Mouse (Mus musculus): ENCODE measurements around the gene Fsip1. TPM values are rescaled to one million over a fixed set of nuclear protein-coding genes. Genes with fewer than 3 reads are reported as not detected.
A peak's percentile ranks its signal among the peaks of the same experiment; 100 is the strongest.

The Fsip1 gene
- total RNA-seq, 2 experiments from 2014 or later = not detected

DNA sequence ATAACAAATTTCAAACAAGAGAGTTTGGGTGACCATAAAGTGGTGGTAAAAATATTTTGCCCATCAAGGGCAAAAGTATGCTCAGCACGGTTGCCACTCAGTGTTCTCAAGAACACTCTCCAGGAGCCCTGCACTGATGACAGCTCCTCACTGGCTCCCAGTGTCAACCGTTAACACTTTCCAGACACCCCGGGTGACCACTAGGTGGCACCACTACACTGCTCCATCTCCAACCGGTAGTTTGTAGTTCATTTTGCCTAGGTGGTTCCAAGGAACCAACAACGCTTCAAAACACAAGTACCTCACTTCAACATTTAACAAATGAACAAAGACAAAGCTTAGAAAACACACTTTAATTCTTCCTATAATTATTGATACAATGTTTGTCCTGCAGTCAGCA is 56.9 kb downstream of the Fsip1 start:
- peak; percentile 76 for DNase-seq
- Histone ChIP-seq H3K4me3 (no peak overlapping the region), H3K27ac (no peak overlapping the region)
- intact Hi-C loops (cut with DNase I) = loop anchor here (1.0 kb wide), 1 partner anchor 41 kb away; no protein-coding TSS in a partner anchor
- TF ChIP-seq CTCF (IDR thresholded peaks at IDR 0.05) = peak; percentile 98

DNA sequence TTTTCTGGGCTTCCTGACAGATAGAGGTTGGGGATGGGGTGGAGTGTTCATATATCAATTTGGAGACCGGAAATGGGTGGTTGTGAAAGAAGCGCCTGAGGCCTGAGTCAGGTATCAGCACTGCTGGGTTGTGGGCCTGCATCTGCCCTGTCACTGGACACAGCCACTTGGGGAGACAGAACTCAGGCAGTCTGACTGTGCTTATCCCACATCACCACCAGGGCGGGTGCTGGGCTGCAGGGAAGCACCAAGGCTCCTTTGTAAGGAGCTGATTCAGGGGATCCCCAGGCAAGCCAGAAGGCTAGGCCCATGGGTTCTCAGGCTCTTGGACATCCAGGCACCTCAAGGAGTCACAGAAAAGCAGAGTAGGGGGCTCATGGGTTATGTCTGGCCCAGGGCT is 59.8 kb downstream of the Fsip1 start:
- intact Hi-C loops (cut with DNase I) = no loop called here
- Histone ChIP-seq H3K27ac (no peak overlapping the region), H3K4me3 (no peak overlapping the region)
- TF ChIP-seq CTCF (IDR thresholded peaks at IDR 0.05) = no peak
- DNase-seq = no peak

DNA sequence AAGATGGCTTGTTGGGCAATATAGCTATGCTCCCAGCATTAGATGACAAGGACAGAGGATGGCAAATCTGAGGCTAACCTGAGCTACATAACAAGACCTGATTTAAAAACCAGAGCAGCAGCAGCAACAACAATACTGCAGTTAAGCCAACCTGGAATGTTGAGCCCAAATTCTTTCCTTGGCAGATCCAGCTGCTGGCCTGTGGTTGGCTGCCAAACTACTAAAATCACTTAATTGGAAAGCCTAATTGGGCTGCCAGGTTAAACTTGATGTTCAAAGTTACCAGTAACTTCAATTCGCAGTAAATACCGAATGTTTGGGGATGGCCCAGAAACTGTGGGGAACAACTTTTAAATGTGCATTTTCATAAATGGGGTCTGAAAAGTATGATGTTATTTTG is 74.6 kb downstream of the Fsip1 start:
- intact Hi-C loops (cut with DNase I) = no loop called here
- no peak for DNase-seq
- no peak overlapping the region for H3K27ac ChIP-seq
- no peak for TF ChIP-seq CTCF (IDR thresholded peaks at IDR 0.05)
- no peak overlapping the region for H3K4me3 ChIP-seq

DNA sequence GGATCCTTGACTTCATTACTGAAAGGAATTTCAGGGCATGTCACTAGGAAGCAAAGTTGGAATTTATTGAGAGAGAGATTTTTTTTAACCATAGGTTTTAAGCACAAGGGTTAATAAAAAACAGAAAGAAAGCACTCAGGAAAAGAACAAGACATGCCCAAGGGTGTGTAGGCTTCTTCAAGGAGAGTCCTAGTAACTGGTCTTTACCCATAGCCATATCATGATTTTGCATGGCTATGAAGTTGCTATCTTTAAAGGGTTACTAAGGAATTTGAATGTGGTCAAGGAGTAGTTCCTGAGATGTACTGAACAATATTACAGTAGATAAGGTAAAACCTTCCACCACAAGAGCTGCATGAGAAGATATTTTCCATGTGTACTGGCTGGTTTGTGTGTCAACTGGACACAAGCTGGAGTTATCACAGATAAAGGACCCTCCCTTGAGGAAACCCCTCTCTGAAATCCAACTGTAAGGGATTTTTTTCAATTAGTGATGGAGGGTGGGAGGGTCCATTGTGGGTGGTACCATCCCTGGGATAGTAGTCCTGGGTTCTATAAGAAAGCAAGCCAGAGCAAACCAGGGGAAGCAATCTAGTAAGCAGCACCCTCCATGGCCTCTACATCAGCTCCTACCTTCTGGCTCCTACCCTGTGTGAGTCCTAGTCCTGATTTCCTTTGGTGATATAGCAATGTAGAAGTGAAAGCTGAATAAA is 76.7 kb downstream of the Fsip1 start:
- no peak for TF ChIP-seq CTCF (IDR thresholded peaks at IDR 0.05)
- no peak for DNase-seq
- H3K27ac ChIP-seq = peak overlapping the region; percentile 38; the same call in 1 of the 2 replicates
- intact Hi-C loops (cut with DNase I) = no loop called here
- peak overlapping the region; percentile 53 for H3K4me3 ChIP-seq

DNA sequence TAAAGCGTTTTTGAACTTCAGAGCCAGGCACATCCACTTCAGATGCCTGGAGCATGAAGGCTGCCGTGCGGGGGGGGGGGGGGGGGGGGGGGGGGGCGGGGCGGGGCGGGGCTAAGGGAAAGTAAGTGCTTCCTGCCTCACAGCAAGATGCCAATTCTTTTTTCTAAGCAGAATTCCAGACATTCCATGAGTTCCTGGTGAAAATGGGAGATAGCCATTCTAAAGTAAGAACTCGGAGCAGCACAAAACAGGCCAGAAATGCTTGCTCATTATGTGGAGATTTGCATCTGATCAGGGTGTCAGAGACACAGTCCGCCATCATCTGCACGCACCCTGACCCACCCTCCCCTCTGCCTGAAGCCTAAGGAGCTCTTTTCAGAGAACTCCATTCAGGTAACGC is 77.3 kb downstream of the Fsip1 start:
- Histone ChIP-seq H3K27ac (peak overlapping the region; percentile 38; the same call in 1 of the 2 replicates), H3K4me3 (peak overlapping the region; percentile 53)
- intact Hi-C loops (cut with DNase I) = no loop called here
- no peak for TF ChIP-seq CTCF (IDR thresholded peaks at IDR 0.05)
- no peak for DNase-seq

DNA sequence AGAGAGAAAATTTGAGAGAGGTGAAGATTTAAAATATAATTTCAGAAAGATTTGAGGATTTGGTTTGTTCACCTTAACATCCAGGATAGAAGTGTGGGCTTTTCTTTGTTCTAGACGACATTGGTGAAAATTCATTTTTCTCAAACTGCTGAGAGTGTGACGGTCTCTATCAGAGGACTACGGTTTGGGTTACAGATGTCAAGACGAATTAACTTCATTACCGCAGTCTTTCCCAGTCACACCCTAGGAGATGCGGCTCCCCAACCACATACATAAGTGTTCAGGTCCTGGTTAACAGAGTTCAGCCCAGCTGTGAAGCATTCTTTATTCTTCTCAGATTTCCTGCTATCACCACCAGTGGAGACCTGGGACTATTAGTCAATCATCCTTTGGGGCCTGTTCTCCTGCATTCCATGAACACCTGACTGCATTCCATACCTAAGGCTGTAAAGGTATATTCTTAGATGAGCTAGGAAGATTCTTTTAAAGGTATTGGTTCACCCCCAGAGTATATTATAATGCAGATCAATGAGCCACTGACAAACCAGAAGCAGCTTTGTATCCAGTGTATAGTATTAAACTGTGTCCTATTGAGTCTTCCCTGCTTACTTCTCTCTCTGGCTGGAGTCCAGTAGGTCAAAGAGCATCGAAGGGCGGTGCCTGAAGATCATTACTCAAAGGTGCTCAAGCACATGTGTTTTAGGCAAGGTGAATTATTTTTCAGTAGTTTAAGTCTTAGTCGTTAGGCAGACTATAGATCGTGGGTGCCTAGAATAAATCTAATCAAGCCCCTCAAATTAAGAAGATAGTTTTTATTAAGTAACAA is 82.0 kb downstream of the Fsip1 start:
- TF ChIP-seq CTCF (IDR thresholded peaks at IDR 0.05) = no peak
- no peak for DNase-seq
- H3K4me3 ChIP-seq = no peak overlapping the region

DNA sequence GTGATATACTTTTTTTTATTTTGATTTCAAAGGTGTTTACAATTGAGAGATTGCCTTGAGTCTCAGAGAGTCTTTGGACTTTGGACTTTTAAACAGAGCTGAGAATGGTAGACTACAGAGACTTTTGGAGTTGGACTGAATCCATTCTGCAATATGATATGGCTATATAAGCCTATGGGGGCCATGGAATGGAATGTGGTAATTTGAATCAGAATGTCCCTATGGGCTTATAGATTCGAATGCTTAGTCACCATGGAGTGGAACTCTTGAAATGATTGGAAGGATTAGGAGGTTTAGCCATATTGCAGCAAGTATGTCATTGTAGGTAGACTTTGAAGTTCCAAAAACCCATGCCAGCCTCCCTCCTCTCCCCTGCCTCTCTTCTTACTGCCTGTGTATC is 88.5 kb downstream of the Fsip1 start:
- no peak overlapping the region for H3K27ac ChIP-seq
- no peak overlapping the region for H3K4me3 ChIP-seq
- intact Hi-C loops (cut with DNase I) = no loop called here
- no peak for TF ChIP-seq CTCF (IDR thresholded peaks at IDR 0.05)
- DNase-seq = no peak

More for the DNA sequence above, 82.0 kb downstream of the Fsip1 start:
- H3K27ac ChIP-seq = no peak overlapping the region
- intact Hi-C loops (cut with DNase I) = no loop called here

DNA sequence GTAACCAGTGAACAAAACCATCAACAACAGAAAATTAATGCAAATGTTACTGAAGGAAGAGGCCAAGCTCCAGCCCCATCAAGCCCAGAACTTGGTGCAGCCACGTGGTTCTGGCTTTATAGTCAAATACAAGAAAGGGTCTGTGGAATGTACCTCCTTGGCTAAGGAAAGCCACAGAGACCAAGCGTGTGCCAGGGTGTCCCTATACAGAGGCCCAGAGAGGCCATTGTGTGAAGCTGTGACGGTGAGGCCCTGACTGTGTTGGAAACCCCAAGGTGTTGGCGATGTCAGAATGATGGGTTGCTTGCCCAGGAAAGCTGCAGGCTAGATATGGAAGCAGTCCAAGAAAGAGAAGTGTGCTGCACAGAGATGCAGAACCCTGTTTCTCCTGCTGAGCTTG is 89.0 kb downstream of the Fsip1 start:
- no peak for TF ChIP-seq CTCF (IDR thresholded peaks at IDR 0.05)
- no peak for DNase-seq
- intact Hi-C loops (cut with DNase I) = no loop called here
- Histone ChIP-seq H3K4me3 (no peak overlapping the region), H3K27ac (no peak overlapping the region)

DNA sequence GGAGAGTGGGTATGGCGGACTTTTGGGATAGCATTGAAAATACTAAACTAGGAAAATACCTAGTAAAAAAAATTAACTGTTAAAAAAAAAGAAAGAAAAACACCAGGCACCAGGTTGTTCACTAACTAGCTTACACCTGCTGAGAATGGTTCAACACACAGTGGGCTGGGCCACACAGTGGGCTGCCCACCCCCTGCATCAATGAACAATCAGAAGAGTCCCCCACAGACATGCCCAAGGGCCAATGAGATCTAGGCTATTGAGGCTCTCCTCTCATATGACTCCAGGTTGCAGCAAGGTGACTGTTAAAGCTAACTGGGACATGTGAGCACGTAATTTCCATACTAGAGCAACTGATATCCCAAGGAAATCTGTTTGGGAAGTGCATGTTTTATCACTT is 91.1 kb downstream of the Fsip1 start:
- no peak for TF ChIP-seq CTCF (IDR thresholded peaks at IDR 0.05)
- no peak for DNase-seq
- intact Hi-C loops (cut with DNase I) = no loop called here
- no peak overlapping the region for H3K27ac ChIP-seq
- no peak overlapping the region for H3K4me3 ChIP-seq

DNA sequence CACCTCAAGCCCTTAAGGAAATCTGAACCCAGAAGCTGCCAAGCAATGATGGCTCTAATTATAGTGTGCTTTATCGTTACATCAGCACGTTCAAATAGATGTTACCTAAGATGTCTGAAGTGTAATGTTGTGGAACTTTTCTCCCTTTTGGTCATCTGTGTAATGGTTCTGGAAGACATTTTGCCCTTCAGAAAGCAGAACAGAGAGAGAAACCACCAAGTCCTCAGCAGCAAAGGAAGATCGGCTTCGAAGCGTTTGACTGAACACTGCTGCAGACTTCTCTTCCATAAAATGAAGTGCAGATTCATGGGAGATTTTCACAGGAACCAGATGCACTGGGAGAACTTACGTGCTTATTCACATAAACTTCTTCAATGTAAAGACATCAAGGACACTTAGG is 92.6 kb downstream of the Fsip1 start:
- Histone ChIP-seq H3K27ac (no peak overlapping the region), H3K4me3 (no peak overlapping the region)
- no peak for DNase-seq
- TF ChIP-seq CTCF (IDR thresholded peaks at IDR 0.05) = no peak
- intact Hi-C loops (cut with DNase I) = no loop called here

DNA sequence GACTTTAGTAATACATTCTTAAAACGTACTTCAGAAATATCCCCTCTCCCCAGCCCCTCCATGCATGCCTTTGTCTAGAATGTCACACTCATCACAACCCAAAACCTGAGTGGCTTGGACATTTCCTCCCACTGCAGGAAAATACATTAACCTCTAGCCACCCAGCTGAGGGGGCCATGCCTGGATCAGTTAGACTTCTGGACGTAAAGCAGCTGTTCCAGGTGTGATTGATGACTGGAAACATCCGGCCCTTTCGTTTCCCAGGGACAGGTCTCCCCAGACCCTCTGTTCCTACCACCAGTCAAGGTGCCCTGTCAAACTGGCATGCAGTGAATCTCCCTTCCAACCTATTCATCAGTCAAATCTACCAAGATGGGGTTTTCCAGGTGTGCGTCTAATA is 94.3 kb downstream of the Fsip1 start:
- TF ChIP-seq CTCF (IDR thresholded peaks at IDR 0.05) = no peak
- Histone ChIP-seq H3K27ac (no peak overlapping the region), H3K4me3 (no peak overlapping the region)
- intact Hi-C loops (cut with DNase I) = no loop called here
- no peak for DNase-seq

DNA sequence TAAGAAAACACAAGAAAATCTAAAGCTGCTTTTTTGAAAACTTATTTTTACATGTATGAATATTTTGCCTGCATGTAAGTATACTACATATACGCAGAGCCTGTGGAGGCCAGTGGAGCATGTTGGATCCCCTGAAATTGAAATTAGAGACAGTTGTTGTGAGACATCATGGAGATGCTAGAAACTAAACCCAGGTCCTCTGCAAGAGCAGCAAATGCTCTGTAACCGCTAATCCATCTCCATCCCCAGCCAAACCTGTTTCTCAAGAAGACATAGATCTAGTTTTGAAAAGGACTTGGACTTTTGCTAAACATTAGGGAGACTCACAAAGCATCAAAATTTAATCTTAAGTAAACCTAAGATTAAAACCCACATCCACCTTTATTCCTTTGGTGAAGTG is 95.8 kb downstream of the Fsip1 start:
- Histone ChIP-seq H3K27ac (no peak overlapping the region), H3K4me3 (no peak overlapping the region)
- TF ChIP-seq CTCF (IDR thresholded peaks at IDR 0.05) = no peak
- intact Hi-C loops (cut with DNase I) = no loop called here
- DNase-seq = no peak

DNA sequence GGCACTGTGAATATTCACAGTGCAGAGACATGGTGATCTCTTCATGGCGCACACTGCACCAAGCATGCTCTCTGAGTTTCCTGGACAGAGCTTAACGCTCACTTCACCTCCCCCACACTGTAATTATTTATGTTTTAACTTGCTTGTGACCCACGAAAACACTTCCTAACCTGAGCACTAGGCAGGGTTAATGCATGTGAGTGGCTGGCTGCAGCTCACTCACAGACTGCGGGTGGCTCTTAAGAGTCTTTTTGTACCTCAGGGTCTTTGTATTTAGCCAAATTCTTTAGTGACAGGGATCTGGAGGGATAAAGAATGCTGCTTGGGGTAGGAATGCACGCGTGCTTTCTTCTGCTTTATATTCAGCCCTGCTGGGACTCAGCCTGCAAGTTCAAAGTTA is 96.2 kb downstream of the Fsip1 start:
- Histone ChIP-seq H3K4me3 (no peak overlapping the region), H3K27ac (no peak overlapping the region)
- intact Hi-C loops (cut with DNase I) = no loop called here
- no peak for DNase-seq
- no peak for TF ChIP-seq CTCF (IDR thresholded peaks at IDR 0.05)
